Mouse (Mus musculus) liver, embryonic 11.5 days (tissue): ENCODE data around the gene Zfp639. TPM values are rescaled to one million over a fixed set of nuclear protein-coding genes. Genes with fewer than 3 reads are reported as not detected.
A peak's percentile ranks its signal among the peaks of the same experiment; 100 is the strongest.

ENCODE experiments used
- ATAC-seq: fragments of 200-750 bp; cut with Nextera tagmentation; replicated peaks from 2 replicates; pipeline ENCODE4 v1.8.0; 2017; ENCODE audit warnings: moderate number of reproducible peaks, mild to moderate bottlenecking, moderate TSS enrichment, moderate library complexity; ENCODE audit not compliant: low FRiP score
- DNase-seq: peaks from one replicate; pipeline ENCODE4 v3.0.0-alpha.2; 2017; ENCODE audit warnings: low spot score
- H3K27ac ChIP-seq: fragments of 300-500 bp; sonication (generic); 2 replicates; pipeline ENCODE4 v1.5.1; 2014; ENCODE audit warnings: mild to moderate bottlenecking, low read depth, low read length, control low read depth
- H3K27me3 ChIP-seq: fragments of 300-500 bp; sonication (generic); replicated peaks from 2 replicates; pipeline ENCODE4 v1.6.1; 2014; ENCODE audit warnings: low read length, mixed read lengths; ENCODE audit not compliant: control insufficient read depth, insufficient read depth
- H3K36me3 ChIP-seq: fragments of 300-500 bp; sonication (generic); 2 replicates; pipeline ENCODE4 v1.6.1; 2014; ENCODE audit warnings: mild to moderate bottlenecking, low read length, moderate library complexity, mixed read lengths; ENCODE audit not compliant: control insufficient read depth, insufficient read depth
- H3K4me1 ChIP-seq: fragments of 300-500 bp; sonication (generic); replicated peaks from 2 replicates; pipeline ENCODE4 v1.6.1; 2014; ENCODE audit warnings: low read length, mixed read lengths; ENCODE audit not compliant: control insufficient read depth, insufficient read depth
- H3K4me2 ChIP-seq: fragments of 300-500 bp; sonication (generic); 2 replicates; pipeline ENCODE4 v1.6.1; 2014; ENCODE audit warnings: mild to moderate bottlenecking, control low read depth, moderate library complexity
- H3K4me3 ChIP-seq: fragments of 300-500 bp; sonication (generic); 2 replicates; pipeline ENCODE4 v1.5.1; 2014; ENCODE audit warnings: low read depth, low read length, control low read depth
- H3K9ac ChIP-seq: fragments of 300-500 bp; sonication (generic); 2 replicates; pipeline ENCODE4 v1.6.1; 2014; ENCODE audit warnings: low read depth, low read length, control low read depth
- H3K9me3 ChIP-seq: fragments of 300-500 bp; sonication (generic); 2 replicates; pipeline ENCODE4 v1.6.1; 2016; ENCODE audit warnings: low read length, inconsistent platforms, mixed read lengths; ENCODE audit not compliant: control insufficient read depth
- WGBS: fragments of 180-500 bp; shearing (Covaris S2); extraction: QIAGEN DNeasy Blood & Tissue Kit; methylation state at CpG from one replicate; pipeline ENCODE4 v1.1.7; 2014; 5-methylcytosine and 5-hydroxymethylcytosine counted together
- polyA plus RNA-seq: library from polyadenylated mRNA; unstranded; fragments of >200 nt; fragmentation: Nextera tagmentation; extraction: Ambion mirVana; gene quantifications from 2 replicates; pipeline ENCODE4 v1.2.1, GENCODE M21; 2014

The Zfp639 gene
- polyA plus RNA-seq, 1 experiment from 2014 or later: 56.5 TPM

DNA sequence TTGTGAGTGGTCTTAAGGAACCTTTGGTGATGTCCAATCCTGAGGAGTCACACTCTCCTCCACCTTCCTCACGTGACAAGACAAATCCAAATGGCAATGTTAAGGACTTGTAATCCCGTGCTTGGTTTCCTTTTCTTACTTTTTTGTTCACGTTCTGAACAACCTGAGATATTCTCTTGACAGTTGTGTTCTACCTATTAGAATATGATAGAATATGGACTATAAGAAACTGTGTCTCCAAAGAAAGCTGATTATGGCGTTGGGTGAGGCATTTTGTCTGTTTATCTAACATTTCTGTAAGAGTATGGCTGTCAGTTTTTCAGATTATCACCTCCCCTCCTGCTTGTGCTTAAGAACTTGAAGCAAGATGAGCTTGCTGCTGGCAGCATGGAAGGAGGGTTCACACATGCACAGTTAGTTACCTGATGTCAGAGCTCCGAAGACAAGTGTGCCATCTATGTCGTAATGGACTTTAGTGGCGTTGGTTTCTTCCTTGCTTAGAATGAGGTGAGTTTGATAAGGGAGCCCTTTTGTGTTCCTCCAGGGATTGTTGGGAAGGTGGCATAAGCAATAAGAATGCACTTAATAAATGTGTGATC lies 2.7 kb downstream of the Zfp639 start:
- H3K27ac ChIP-seq: peak overlapping the region; percentile 88
- peaks cover 17% of the 10 kb centered on the region for H3K36me3 ChIP-seq
- ATAC-seq: no peak
- H3K9me3 ChIP-seq: no peaks in the 10 kb centered on the region
- peaks cover 4% of the 10 kb centered on the region for H3K4me1 ChIP-seq
- DNase-seq: no peak
- H3K4me3 ChIP-seq: peak overlapping the region; percentile 24; the same call in 1 of the 2 replicates
- 63% methylated on average over 7 of the region's 7 CpGs for WGBS
- peak overlapping the region; percentile 51 for H3K9ac ChIP-seq
- H3K27me3 ChIP-seq: no peaks in the 10 kb centered on the region
- H3K4me2 ChIP-seq: peak overlapping the region; percentile 83

DNA sequence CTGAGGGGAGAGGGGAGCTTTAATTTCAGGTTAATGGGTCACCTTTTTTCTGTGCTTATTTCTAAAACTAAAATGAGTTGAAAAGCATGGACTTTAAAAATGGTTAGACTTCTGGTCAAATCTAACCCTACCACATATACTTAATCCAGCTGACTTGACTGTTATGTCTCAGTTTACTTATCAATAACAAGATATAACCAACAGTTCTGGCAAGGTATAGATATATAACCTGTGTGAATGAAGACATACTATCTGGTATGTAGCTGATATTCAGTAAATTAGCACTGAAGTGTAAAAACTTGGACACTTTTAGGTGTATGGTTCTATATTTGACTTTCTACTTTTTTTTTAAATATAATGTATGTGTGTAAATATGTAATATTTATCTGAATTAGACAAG lies 3.5 kb downstream of the Zfp639 start:
- peaks cover 21% of the 10 kb centered on the region for H3K36me3 ChIP-seq
- no peaks in the 10 kb centered on the region for H3K9me3 ChIP-seq
- H3K4me1 ChIP-seq: peaks cover 4% of the 10 kb centered on the region
- DNase-seq (no peak), ATAC-seq (no peak)
- H3K27ac ChIP-seq: peak overlapping the region; percentile 88
- H3K4me3 ChIP-seq: 0 out of 2 replicates have a peak overlapping the region, but pooled peaks have one; percentile 24
- no peaks in the 10 kb centered on the region for H3K27me3 ChIP-seq
- H3K4me2 ChIP-seq: peak overlapping the region; percentile 83
- H3K9ac ChIP-seq: peak overlapping the region; percentile 51

- ATAC-seq (no peak), DNase-seq (no peak)
- Histone ChIP-seq H3K27me3 (no peaks in the 10 kb centered on the region), H3K4me1 (0 out of 2 replicates have a peak, but pooled peaks cover 2% of the 10 kb centered on the region), H3K4me2 (no peak overlapping the region), H3K36me3 (peaks cover 11% of the 10 kb centered on the region; the same call in 1 of the 2 replicates), H3K9ac (no peak overlapping the region), H3K4me3 (no peak overlapping the region), H3K9me3 (peaks cover 9% of the 10 kb centered on the region; the same call in 1 of the 2 replicates), H3K27ac (no peak overlapping the region)
- WGBS: 84% methylated on average over 4 of the region's 4 CpGs
Measured at GRCm38 (mm10) chr3:32527181-32527580, 17.1 kb downstream of the Zfp639 start.

DNA sequence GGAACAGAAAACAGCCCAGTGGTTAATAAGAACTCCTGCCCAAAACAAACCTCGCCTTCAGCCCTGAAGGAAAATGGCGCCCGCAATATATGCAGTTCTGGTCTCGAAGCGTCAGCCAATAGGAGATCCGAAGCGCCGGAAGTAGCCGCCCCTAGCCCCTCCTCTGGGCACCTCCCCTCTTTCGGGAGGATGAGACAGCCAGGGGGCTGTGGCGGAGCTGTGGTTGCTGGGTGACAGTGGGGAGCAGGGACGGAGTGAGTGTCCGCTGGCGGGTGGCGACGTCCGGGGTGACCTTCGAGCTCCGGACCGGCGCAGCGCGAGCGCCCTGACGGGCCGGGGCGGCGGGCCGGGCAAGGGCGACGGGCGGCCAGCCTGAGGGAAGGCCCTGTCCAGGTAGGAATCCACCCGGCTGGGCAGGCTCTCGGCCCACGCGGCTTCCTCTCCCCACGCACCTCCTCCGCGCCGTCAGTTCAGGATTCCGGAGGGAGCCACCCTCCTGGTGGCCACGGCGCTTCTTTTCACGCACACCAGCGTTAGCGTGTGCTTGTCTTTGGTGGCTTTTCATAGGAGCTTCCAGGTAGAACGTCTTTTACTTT lies 19.3 kb downstream of the Zfp639 start, which contains the start of gene Mfn1:
Gene Mfn1, plus strand, starts transcription at position 163 of the 596 bp plus-strand sequence.
- Histone ChIP-seq H3K27ac (peak within 1 kb of the TSS; percentile 71), H3K4me1 (0 out of 2 replicates have a peak, but pooled peaks cover 2% of the 10 kb centered on the region), H3K9me3 (peaks cover 6% of the 10 kb centered on the region; the same call in 1 of the 2 replicates), H3K36me3 (no peaks in the 10 kb centered on the region; the same call in 1 of the 2 replicates), H3K4me2 (peak within 1 kb of the TSS; percentile 74), H3K27me3 (no peaks in the 10 kb centered on the region), H3K9ac (peak within 1 kb of the TSS; percentile 93), H3K4me3 (peak within 1 kb of the TSS; percentile 91)
- ATAC-seq (peak; percentile 99), DNase-seq (peak; percentile 92)
- WGBS: under 1% methylated on average over 44 of the region's 47 CpGs

- H3K36me3 ChIP-seq: peaks cover under 1% of the 10 kb centered on the region; the same call in 1 of the 2 replicates
- ATAC-seq (no peak), DNase-seq (no peak)
- H3K27ac ChIP-seq: no peak overlapping the region
- H3K4me2 ChIP-seq: peak overlapping the region; percentile 74
- H3K9ac ChIP-seq: peak overlapping the region; percentile 93
- no peaks in the 10 kb centered on the region for H3K27me3 ChIP-seq
- H3K4me3 ChIP-seq: peak overlapping the region; percentile 91
- WGBS: 11% methylated on average over 5 of the region's 5 CpGs
- H3K9me3 ChIP-seq: peaks cover 6% of the 10 kb centered on the region; the same call in 1 of the 2 replicates
- H3K4me1 ChIP-seq: 0 out of 2 replicates have a peak, but pooled peaks cover 2% of the 10 kb centered on the region
Measured at GRCm38 (mm10) chr3:32530041-32530440, 20.0 kb downstream of the Zfp639 start.

DNA sequence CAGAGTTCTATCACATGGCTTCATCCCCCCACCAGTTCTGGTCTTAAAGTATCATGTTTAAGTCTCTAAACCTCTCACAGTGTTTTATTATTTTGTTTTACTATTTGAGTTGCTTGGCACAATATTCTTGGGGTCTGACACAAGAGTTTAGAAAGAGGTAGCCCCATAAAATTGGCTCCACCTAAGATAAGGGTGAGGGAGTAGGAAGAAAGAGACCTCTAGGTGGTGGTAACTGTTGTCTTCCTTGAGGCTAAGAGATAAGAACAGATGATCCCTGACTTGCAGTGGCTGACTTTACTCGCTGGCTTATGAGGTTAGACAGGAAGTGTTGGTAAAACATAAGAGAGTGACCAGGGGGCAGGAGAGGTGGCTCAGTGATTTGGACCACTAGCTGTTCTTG lies 25.6 kb downstream of the Zfp639 start:
- peak; percentile 79 for ATAC-seq
- no peak for DNase-seq
- no peak overlapping the region for H3K4me3 ChIP-seq
- H3K4me2 ChIP-seq: peak overlapping the region; percentile 16
- 26% methylated on average over 1 of the region's 1 CpGs for WGBS
- peaks cover 11% of the 10 kb centered on the region; the same call in 1 of the 2 replicates for H3K36me3 ChIP-seq
- no peaks in the 10 kb centered on the region for H3K9me3 ChIP-seq
- H3K4me1 ChIP-seq: peaks cover 6% of the 10 kb centered on the region; the same call in 1 of the 2 replicates
- H3K27ac ChIP-seq: peak overlapping the region; percentile 33; the same call in 1 of the 2 replicates
- H3K27me3 ChIP-seq: no peaks in the 10 kb centered on the region
- H3K9ac ChIP-seq: no peak overlapping the region

DNA sequence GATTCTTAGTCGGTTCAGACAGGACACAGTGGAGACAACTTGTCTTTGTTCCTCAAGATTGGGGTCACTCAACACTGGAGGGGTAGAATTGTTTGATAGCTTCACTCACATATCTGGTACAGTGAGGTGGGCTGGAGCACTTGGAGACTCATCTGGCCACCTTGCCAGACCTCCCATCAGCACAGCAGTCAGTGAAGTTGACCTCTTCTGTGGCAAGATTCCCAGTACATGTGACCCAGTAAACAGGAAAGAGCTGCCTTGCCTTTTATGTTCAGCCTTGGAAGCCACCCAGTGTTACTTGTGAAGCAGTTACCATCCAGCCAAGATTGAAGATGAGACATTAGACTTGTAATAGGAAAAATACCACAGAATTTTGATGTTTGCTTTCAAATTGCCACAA lies 27.5 kb downstream of the Zfp639 start:
- no peaks in the 10 kb centered on the region for H3K9me3 ChIP-seq
- no peak overlapping the region for H3K4me2 ChIP-seq
- no peak overlapping the region for H3K4me3 ChIP-seq
- H3K27me3 ChIP-seq: no peaks in the 10 kb centered on the region
- ATAC-seq: no peak
- H3K9ac ChIP-seq: no peak overlapping the region
- no peak for DNase-seq
- WGBS: 78% methylated on average over 1 of the region's 1 CpGs
- H3K36me3 ChIP-seq: peaks cover 11% of the 10 kb centered on the region; the same call in 1 of the 2 replicates
- H3K27ac ChIP-seq: no peak overlapping the region
- peaks cover 6% of the 10 kb centered on the region; the same call in 1 of the 2 replicates for H3K4me1 ChIP-seq

- WGBS: 86% methylated on average over 5 of the region's 5 CpGs
- peaks cover 11% of the 10 kb centered on the region; the same call in 1 of the 2 replicates for H3K36me3 ChIP-seq
Measured at GRCm38 (mm10) chr3:32538091-32538490, 28.0 kb downstream of the Zfp639 start.

More at GRCm38 (mm10) chr3:32538091-32538490, 28.0 kb downstream of the Zfp639 start:
- no peaks in the 10 kb centered on the region for H3K9me3 ChIP-seq
- H3K4me1 ChIP-seq: peaks cover 6% of the 10 kb centered on the region; the same call in 1 of the 2 replicates
- no peak overlapping the region for H3K4me2 ChIP-seq
- no peak overlapping the region for H3K4me3 ChIP-seq
- no peak overlapping the region for H3K9ac ChIP-seq
- no peak overlapping the region for H3K27ac ChIP-seq
- ATAC-seq: no peak
- no peak for DNase-seq
- no peaks in the 10 kb centered on the region for H3K27me3 ChIP-seq
